Mouse (Mus musculus) limb, embryonic 11.5 days (tissue): ENCODE measurements around the gene Tex44. TPM values are rescaled to one million over a fixed set of nuclear protein-coding genes. Genes with fewer than 3 reads are reported as not detected.

Source experiments
- ATAC-seq: fragments of 200-750 bp; cut with Nextera tagmentation; 2 replicates; pipeline ENCODE4 v1.8.0; 2017; ENCODE audit warnings: low read depth; ENCODE audit not compliant: insufficient number of reproducible peaks, low FRiP score, low TSS enrichment
- DNase-seq: peaks from one replicate; pipeline ENCODE4 v3.0.0-alpha.2; 2015; ENCODE audit warnings: low spot score
- H3K27ac ChIP-seq: fragments of 300-500 bp; sonication (generic); replicated peaks from 2 replicates; pipeline ENCODE4 v1.5.1; 2014; ENCODE audit warnings: low read depth, mild to moderate bottlenecking, low read length
- H3K27me3 ChIP-seq: fragments of 300-500 bp; sonication (generic); 2 replicates; pipeline ENCODE4 v1.6.1; 2014; ENCODE audit warnings: mild to moderate bottlenecking, low read length, mixed read lengths; ENCODE audit not compliant: control insufficient read depth, insufficient read depth
- H3K36me3 ChIP-seq: fragments of 300-500 bp; sonication (generic); 2 replicates; pipeline ENCODE4 v1.6.1; 2014; ENCODE audit warnings: mild to moderate bottlenecking, low read length, moderate library complexity, mixed read lengths; ENCODE audit not compliant: control insufficient read depth, insufficient read depth
- H3K4me1 ChIP-seq: fragments of 300-500 bp; sonication (generic); 2 replicates; pipeline ENCODE4 v1.6.1; 2014; ENCODE audit warnings: low read length, mixed read lengths; ENCODE audit not compliant: control insufficient read depth, insufficient read depth
- H3K4me2 ChIP-seq: fragments of 300-500 bp; sonication (generic); 2 replicates; pipeline ENCODE4 v1.6.1; 2014; ENCODE audit warnings: low read depth, mild to moderate bottlenecking, moderate library complexity; ENCODE audit not compliant: severe bottlenecking
- H3K4me3 ChIP-seq: fragments of 300-500 bp; sonication (generic); 2 replicates; pipeline ENCODE4 v1.5.1; 2014; ENCODE audit warnings: low read depth, low read length
- H3K9ac ChIP-seq: fragments of 300-500 bp; sonication (generic); 2 replicates; pipeline ENCODE4 v1.6.1; 2014; ENCODE audit warnings: mild to moderate bottlenecking, low read length
- H3K9me3 ChIP-seq: fragments of 300-500 bp; sonication (generic); 2 replicates; pipeline ENCODE4 v1.6.1; 2016; ENCODE audit warnings: low read length; ENCODE audit not compliant: control insufficient read depth
- WGBS: fragments of 180-500 bp; shearing (Covaris S2); extraction: QIAGEN DNeasy Blood & Tissue Kit; methylation state at CpG from one replicate; pipeline ENCODE4 v1.1.7; 2014; 5-methylcytosine and 5-hydroxymethylcytosine counted together
- polyA plus RNA-seq: library from polyadenylated mRNA; unstranded; fragments of >200 nt; fragmentation: Nextera tagmentation; extraction: Ambion mirVana; gene quantifications from 2 replicates; pipeline ENCODE4 v1.2.1, GENCODE M21; 2014

The Tex44 gene
- polyA plus RNA-seq, 1 experiment from 2014 or later, result not detected

DNA sequence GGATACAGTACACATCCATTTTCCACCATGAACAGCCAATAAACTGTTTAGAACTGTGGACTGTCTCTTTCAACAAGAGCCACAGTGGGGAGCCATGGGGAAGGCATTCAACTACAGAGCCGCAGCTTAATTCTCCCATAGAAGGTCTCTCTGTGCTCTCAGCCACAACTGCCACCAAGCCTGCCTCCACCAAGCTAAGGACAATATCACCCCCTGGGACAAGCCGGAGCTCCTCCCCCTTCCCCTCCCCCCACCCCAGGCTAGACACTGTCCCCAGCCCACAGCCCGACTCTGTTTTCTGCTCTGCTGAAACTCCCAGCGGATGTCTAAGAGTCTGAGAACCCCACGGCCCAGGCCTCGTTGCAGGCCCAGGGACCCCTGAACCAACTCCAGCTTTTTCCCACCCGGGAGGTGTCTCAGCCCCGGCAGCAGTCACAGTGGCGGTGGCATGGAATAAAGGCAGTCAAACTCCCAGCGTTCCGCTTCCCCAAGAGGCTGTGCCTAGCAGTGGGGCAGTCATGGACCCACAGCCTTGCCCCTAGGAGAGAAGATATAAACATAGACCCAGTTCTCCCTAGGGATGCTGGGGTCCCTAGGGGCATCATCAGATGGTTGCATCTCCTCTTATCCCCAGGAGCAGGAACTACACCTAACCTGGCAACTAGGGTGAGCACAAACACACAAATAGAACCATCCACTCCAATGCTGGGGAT is 1.1 kb upstream of the Tex44 start:
- DNase-seq, result no peak
- H3K27me3 ChIP-seq, result no peaks in the 10 kb centered on the region
- no peaks in the 10 kb centered on the region for H3K36me3 ChIP-seq
- H3K9me3 ChIP-seq, result no peaks in the 10 kb centered on the region
- ATAC-seq, result no peak
- peaks cover 15% of the 10 kb centered on the region for H3K4me1 ChIP-seq
- H3K4me3 ChIP-seq, result no peak overlapping the region
- WGBS, result 29% methylated on average over 11 of the region's 11 CpGs
- peak overlapping the region; percentile 22; the same call in 1 of the 2 replicates for H3K9ac ChIP-seq
- 0 out of 2 replicates have a peak overlapping the region, but pooled peaks have one; percentile 8 for H3K27ac ChIP-seq
- peak overlapping the region; percentile 7; the same call in 1 of the 2 replicates for H3K4me2 ChIP-seq

DNA sequence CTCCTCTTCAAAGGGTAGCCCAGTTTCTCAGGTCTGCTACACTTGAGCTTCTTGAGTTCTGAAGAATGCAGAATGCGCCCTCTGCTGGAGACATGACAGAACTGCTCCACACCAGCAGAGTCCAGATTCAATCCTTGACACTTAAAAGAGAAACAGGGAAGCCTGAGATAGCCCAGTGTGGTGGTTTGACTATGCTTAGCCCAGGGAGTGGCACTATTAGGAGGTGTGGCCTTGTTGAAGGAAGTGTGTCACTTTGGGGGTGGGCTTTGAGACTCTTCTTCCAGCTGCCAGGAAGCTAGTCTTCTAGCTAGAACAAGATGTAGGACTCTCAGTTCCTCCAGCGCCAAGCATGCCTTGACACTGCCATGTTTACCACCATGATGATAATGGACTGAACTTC is 3.9 kb downstream of the Tex44 start:
- Histone ChIP-seq H3K9ac (no peak overlapping the region), H3K27me3 (no peaks in the 10 kb centered on the region), H3K27ac (no peak overlapping the region), H3K9me3 (no peaks in the 10 kb centered on the region), H3K4me3 (no peak overlapping the region), H3K4me2 (no peak overlapping the region), H3K36me3 (no peaks in the 10 kb centered on the region), H3K4me1 (peaks cover 5% of the 10 kb centered on the region)
- ATAC-seq (no peak), DNase-seq (peak; percentile 81)
- WGBS, result 48% methylated on average over 2 of the region's 2 CpGs

DNA sequence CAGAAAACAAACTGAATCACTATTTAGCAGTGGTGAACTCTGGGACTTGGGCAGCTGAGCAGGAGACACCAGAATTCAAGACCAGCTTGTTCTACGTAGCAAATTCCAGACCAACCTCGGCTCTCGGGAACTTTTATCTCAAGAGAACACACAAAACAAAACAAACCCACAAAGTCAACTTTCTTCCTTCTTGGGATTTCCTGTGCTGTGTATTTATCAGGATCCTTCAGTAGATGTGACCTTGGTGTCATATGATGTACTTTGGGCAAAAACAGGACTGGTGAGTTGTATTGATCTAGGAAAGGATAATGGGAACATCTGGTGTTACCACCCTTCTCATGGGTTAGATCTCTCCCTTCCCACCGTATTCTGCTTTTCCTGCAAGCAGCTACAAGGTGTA is 6.6 kb downstream of the Tex44 start:
- H3K9ac ChIP-seq, result no peak overlapping the region
- H3K9me3 ChIP-seq, result no peaks in the 10 kb centered on the region
- H3K27ac ChIP-seq, result no peak overlapping the region
- ATAC-seq (no peak), DNase-seq (no peak)
- H3K4me2 ChIP-seq, result no peak overlapping the region
- WGBS, result 89% methylated on average over 4 of the region's 4 CpGs
- H3K36me3 ChIP-seq, result no peaks in the 10 kb centered on the region
- H3K4me3 ChIP-seq, result no peak overlapping the region
- no peaks in the 10 kb centered on the region for H3K27me3 ChIP-seq
- H3K4me1 ChIP-seq, result peaks cover 10% of the 10 kb centered on the region

DNA sequence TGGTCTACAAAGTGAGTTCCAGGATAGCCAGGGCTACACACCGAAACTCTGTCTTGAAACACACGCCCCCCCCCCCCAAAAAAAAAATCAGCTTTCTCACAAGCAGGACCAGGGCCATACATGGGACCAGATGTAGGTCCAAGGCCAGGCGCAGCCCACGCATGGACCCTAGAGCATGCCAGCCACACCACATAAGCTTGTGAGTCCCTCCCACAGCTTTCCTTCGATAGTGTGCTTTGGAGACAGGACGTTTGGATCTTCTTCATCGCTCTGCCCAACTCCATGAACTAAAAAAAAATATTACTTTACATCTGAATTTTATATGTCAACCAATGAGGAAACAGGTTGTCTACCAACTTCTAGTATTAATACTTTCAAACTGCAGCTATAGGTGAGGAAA is 7.2 kb downstream of the Tex44 start:
- Histone ChIP-seq H3K9me3 (no peaks in the 10 kb centered on the region), H3K4me2 (no peak overlapping the region), H3K27me3 (no peaks in the 10 kb centered on the region), H3K27ac (peak overlapping the region; percentile 94), H3K4me3 (no peak overlapping the region), H3K9ac (no peak overlapping the region), H3K36me3 (no peaks in the 10 kb centered on the region), H3K4me1 (peaks cover 10% of the 10 kb centered on the region)
- no peak for DNase-seq
- WGBS, result 83% methylated on average over 7 of the region's 7 CpGs
- ATAC-seq, result no peak

DNA sequence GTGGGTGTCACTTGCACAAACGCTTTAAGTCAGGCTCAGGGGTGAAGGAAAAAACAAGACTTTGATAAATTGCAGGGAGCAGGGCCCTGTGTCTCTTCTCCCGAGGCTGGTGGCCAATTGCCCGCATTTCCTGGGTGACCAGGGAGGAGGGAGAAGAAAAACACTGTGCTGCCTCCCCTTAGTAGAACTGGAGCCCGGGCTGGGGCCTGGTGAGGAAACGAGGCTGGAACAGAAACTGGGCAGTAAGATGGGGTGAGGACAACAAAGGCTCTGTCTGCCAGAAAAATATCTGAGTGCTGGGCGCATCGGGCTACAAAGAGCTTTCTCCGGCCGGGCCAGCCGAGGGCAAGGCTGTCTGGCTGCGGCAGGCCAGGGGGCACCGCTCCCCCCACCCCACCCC is 7.9 kb downstream of the Tex44 start:
- under 1% methylated on average over 11 of the region's 12 CpGs for WGBS
- H3K4me3 ChIP-seq, result peak overlapping the region; percentile 38
- no peaks in the 10 kb centered on the region for H3K36me3 ChIP-seq
- H3K4me1 ChIP-seq, result peaks cover 10% of the 10 kb centered on the region
- H3K9ac ChIP-seq, result peak overlapping the region; percentile 90
- H3K9me3 ChIP-seq, result no peaks in the 10 kb centered on the region
- H3K27ac ChIP-seq, result peak overlapping the region; percentile 94
- DNase-seq, result no peak
- H3K27me3 ChIP-seq, result no peaks in the 10 kb centered on the region
- peak overlapping the region; percentile 84 for H3K4me2 ChIP-seq
- peak; percentile 56 for ATAC-seq

DNA sequence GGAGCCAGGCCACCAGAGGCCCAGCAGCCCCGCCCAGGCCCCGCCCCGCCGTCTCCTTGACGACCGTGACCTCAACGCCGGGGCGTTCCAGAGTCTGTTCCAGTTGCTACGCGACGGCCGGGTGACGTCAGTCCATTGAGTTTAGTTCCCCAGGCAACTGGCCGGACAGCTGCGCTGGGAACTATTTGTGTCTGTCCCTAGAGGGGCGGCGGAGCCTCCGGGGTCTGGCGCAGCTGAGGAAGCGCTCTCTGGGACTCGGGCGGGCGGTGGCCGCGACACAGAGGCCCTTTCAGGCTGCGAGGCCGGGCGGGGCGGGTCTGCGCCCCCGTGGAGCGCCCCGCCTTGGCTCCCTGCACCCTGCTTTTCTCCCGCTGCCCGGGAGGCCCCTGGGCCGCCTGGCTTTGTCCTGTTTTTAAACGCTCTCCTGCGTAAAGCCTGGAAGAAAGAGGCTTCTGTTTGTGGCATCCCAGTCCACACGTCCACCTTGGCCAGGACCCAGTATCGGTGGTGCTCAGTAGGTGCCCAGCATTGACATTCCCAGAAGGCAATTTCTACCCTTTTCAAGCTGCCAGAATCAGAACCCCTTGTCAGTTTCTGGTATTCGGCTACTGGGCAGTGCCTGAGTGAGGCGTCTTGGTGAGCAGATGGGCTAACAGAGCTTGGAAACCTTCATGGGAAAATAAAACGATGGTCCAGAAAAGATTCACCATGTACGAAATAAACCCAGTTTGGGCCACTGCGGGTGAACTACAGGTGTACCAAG is 8.5 kb downstream of the Tex44 start:
- Histone ChIP-seq H3K27ac (peak overlapping the region; percentile 94), H3K4me2 (peak overlapping the region; percentile 84), H3K4me1 (peaks cover 10% of the 10 kb centered on the region), H3K36me3 (no peaks in the 10 kb centered on the region), H3K9me3 (no peaks in the 10 kb centered on the region), H3K27me3 (no peaks in the 10 kb centered on the region), H3K4me3 (peak overlapping the region; percentile 38), H3K9ac (peak overlapping the region; percentile 90)
- ATAC-seq, result peak; percentile 91
- WGBS, result 5% methylated on average over 41 of the region's 46 CpGs
- peak; percentile 100 for DNase-seq

DNA sequence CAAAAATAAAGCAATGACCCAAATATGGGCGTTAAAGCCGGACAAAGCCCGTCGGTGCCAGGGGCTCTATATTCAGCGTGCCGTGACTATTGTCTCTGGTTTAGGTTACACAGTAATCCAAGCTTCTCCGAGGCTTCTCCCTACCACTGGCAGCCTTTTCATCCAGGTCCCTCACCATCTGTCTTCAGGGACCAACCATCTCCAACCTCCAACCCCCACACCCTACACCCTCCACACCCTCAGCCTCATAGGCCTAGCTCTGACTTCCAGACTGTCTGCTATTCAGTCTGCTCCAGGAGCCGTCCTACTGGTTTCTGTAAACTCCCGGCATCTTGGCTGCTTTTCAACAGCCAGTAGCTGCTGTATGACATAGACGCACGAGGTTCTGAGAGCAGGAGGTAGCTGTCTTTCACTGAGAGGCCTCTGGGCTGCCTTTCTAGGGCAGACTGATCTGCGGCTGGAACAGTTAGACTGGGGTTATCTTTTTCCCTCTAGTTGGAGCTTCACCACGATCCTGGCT is 9.2 kb downstream of the Tex44 start:
- no peaks in the 10 kb centered on the region for H3K9me3 ChIP-seq
- ATAC-seq (no peak), DNase-seq (peak; percentile 40)
- peak overlapping the region; percentile 94 for H3K27ac ChIP-seq
- H3K4me1 ChIP-seq, result peaks cover 10% of the 10 kb centered on the region
- H3K27me3 ChIP-seq, result no peaks in the 10 kb centered on the region
- 56% methylated on average over 13 of the region's 13 CpGs for WGBS
- peak overlapping the region; percentile 84; the same call in 1 of the 2 replicates for H3K4me2 ChIP-seq
- H3K4me3 ChIP-seq, result no peak overlapping the region
- no peaks in the 10 kb centered on the region for H3K36me3 ChIP-seq
- H3K9ac ChIP-seq, result peak overlapping the region; percentile 1; the same call in 1 of the 2 replicates

DNA sequence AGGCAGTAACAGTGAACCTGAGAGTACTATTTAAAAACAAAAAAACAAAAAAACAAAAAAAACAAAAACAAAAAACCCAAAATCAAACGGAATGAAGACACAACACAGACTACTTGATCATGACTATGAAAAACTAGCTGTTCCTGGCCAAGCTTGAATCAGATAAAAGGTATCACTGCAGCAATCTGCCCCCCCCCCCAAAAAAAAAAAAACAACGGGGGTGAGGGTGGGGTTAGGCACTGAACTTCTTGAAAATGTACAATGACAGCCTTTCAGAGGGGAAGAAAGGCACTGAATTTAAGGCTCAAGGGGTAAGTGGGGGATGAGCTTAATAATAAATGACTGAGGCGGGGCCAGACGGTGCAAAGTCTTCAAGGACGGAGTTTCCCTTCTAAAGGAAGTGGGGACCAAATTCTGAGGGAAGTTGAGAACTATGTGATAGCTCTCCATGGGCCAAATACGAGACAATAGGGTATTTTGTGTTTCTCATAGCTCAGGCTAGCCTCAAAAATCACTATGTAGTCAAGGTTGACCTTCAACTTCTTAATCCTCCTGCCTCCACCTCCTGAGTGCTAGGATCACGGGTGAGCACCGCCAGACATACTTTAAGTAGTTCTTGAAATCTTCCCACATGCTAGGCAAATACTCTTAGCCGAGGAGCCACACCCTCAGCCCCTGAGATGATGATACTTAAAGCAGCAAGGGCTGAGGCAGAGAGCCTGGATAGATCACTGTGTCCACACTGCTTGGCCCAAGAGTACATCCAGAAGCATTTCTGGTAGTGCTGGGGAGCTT is 11.3 kb downstream of the Tex44 start:
- no peaks in the 10 kb centered on the region for H3K27me3 ChIP-seq
- no peak overlapping the region for H3K9ac ChIP-seq
- no peak overlapping the region for H3K4me2 ChIP-seq
- no peak overlapping the region for H3K27ac ChIP-seq
- WGBS, result 71% methylated on average over 9 of the region's 9 CpGs
- ATAC-seq (no peak), DNase-seq (no peak)
- H3K4me3 ChIP-seq, result no peak overlapping the region
- H3K4me1 ChIP-seq, result peaks cover 10% of the 10 kb centered on the region
- H3K9me3 ChIP-seq, result no peaks in the 10 kb centered on the region
- no peaks in the 10 kb centered on the region for H3K36me3 ChIP-seq
